Mouse (Mus musculus) bone marrow macrophage, adult 2 months (primary cell): Measurements from ENCODE around the gene Mical3. TPM values are rescaled to one million over a fixed set of nuclear protein-coding genes. Genes with fewer than 3 reads are reported as not detected.

Experiments used
- H3K27ac ChIP-seq: 2 replicates; pipeline ENCODE4 v1.5.1; 2012; ENCODE audit warnings: low read depth, low read length; ENCODE audit not compliant: insufficient read depth
- H3K4me1 ChIP-seq: 2 replicates; pipeline ENCODE4 v1.6.1; 2012; ENCODE audit warnings: low read length; ENCODE audit not compliant: control insufficient read depth, insufficient read depth
- H3K4me3 ChIP-seq: 2 replicates; pipeline ENCODE4 v1.5.1; 2012; ENCODE audit warnings: mild to moderate bottlenecking, low read length, moderate library complexity; ENCODE audit not compliant: insufficient read depth
- CTCF ChIP-seq: IDR thresholded peaks from 2 replicates; pipeline ENCODE4 v1.5.1; 2012; ENCODE audit warnings: low read depth, mild to moderate bottlenecking, low read length, moderate library complexity
- POLR2A ChIP-seq: IDR thresholded peaks from 2 replicates; pipeline ENCODE4 v1.6.1; 2012; ENCODE audit warnings: mild to moderate bottlenecking, low read depth, low read length, borderline replicate concordance
- polyA plus RNA-seq: library from polyadenylated mRNA; stranded (reverse); fragments of >200 nt; gene quantifications from 2 replicates; pipeline ENCODE4 v1.2.4, GENCODE M21; 2012; ENCODE audit not compliant: missing spikeins, insufficient read depth, insufficient read length

The Mical3 gene
- polyA plus RNA-seq, 1 experiment, result 4.1 TPM

- no peak overlapping the region for H3K4me3 ChIP-seq
- peaks cover 27% of the 10 kb centered on the region for H3K4me1 ChIP-seq
- TF ChIP-seq CTCF (no peak), POLR2A (no peak)
- no peak overlapping the region for H3K27ac ChIP-seq
These were observed 73.4 kb downstream of the Mical3 start for GRCm38 (mm10) chr6:121057181-121057956.

- Histone ChIP-seq H3K4me3 (no peak overlapping the region), H3K27ac (no peak overlapping the region), H3K4me1 (peaks cover 24% of the 10 kb centered on the region)
- TF ChIP-seq CTCF, result no peak
- TF ChIP-seq POLR2A, result no peak
These were observed 75.3 kb downstream of the Mical3 start for GRCm38 (mm10) chr6:121055496-121055895.

- Histone ChIP-seq H3K27ac (no peak overlapping the region), H3K4me1 (peaks cover 24% of the 10 kb centered on the region), H3K4me3 (no peak overlapping the region)
- TF ChIP-seq POLR2A (no peak), CTCF (no peak)
These were observed 75.9 kb downstream of the Mical3 start for GRCm38 (mm10) chr6:121054908-121055307.

GRCm38 (mm10) chr6:121054340-121054739 lies 76.5 kb downstream of the Mical3 start:
- no peak for TF ChIP-seq CTCF
- peaks cover 24% of the 10 kb centered on the region for H3K4me1 ChIP-seq
- H3K4me3 ChIP-seq, result no peak overlapping the region
- H3K27ac ChIP-seq, result no peak overlapping the region

- Histone ChIP-seq H3K4me1 (peaks cover 24% of the 10 kb centered on the region), H3K27ac (no peak overlapping the region), H3K4me3 (no peak overlapping the region)
- no peak for TF ChIP-seq POLR2A
- TF ChIP-seq CTCF, result no peak
These were observed 77.2 kb downstream of the Mical3 start for GRCm38 (mm10) chr6:121053585-121054112.

GRCm38 (mm10) chr6:121051972-121052629 lies 78.7 kb downstream of the Mical3 start:
- no peak for TF ChIP-seq CTCF
- no peak for TF ChIP-seq POLR2A
- H3K4me3 ChIP-seq, result no peak overlapping the region
- H3K27ac ChIP-seq, result no peak overlapping the region
- H3K4me1 ChIP-seq, result peaks cover 15% of the 10 kb centered on the region

GRCm38 (mm10) chr6:121051411-121051810 lies 79.4 kb downstream of the Mical3 start:
- TF ChIP-seq CTCF, result no peak
- no peak for TF ChIP-seq POLR2A
- no peak overlapping the region for H3K27ac ChIP-seq
- peaks cover 10% of the 10 kb centered on the region for H3K4me1 ChIP-seq
- no peak overlapping the region for H3K4me3 ChIP-seq

- Histone ChIP-seq H3K4me1 (peaks cover 3% of the 10 kb centered on the region), H3K27ac (no peak overlapping the region), H3K4me3 (no peak overlapping the region)
- TF ChIP-seq POLR2A (no peak), CTCF (no peak)
These were observed 82.1 kb downstream of the Mical3 start for GRCm38 (mm10) chr6:121048696-121049095.

GRCm38 (mm10) chr6:121045345-121046080 lies 85.3 kb downstream of the Mical3 start:
- H3K27ac ChIP-seq, result no peak overlapping the region
- no peak overlapping the region for H3K4me3 ChIP-seq
- no peak for TF ChIP-seq POLR2A
- TF ChIP-seq CTCF, result no peak
- H3K4me1 ChIP-seq, result no peaks in the 10 kb centered on the region
